Mouse (Mus musculus): ENCODE results near the gene Krtap21-1.

The Krtap21-1 gene

DNA sequence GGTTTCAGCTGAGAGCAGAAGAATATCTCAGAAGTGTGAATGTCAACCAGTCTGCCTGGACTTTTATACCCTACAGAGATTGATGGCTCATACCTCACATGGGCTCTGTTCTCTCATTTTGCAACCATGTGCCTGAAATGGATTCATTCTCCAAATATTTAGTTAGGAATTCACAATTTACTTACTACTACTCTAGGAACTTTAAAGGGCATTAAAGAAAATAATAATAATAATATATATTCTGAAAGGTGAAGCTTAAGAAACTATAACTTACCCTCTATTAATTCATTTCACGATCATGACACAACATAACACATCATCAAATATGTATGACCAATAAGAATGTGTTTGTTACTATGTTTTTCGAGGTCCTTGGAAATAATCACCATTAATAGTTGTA is at the start of gene Krtap21-1:
Gene Krtap21-1, minus strand, starts transcription at position 101 of the 400 bp plus-strand sequence.
- DNase-seq = no peak

DNA sequence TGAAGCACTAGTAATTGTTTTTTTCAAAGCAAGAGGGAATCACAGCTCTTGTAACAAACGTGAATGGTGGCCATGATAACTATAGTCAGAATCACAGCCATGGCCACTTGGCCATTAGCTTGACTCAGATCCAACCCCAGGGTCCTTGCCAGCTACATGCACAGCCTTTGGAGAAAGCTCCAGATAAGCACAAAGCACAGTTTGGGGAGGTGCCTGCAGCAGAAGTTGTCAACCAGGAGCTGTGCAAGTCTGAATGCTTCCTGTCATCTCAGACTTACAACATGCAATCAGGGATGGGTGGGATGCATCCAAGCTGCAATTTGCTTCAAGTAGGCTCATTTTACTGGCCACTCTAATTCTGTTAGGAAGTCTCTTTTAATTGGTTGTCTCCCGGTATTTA is 25.9 kb upstream of the Krtap21-1 start:
- no peak for DNase-seq

DNA sequence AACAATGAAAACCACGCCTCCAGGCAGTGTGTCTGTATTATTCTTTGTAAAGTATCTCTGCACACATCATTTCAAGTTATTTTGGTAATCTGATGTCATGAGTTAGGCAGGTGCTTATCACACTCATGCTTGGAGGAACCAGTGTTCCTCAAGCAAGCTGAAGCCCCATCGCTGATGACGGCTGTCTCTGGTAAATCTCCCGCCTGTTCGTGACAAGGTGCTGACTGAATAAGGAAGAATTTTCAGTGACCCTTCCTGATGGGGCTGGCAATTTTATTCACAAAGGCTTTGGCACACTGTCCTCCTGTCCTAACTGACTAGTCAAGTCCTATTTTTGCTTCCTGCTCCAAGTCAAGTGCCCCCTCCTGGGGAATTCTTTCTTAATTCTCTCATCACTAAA is 21.6 kb upstream of the Krtap21-1 start:
- DNase-seq = no peak

DNA sequence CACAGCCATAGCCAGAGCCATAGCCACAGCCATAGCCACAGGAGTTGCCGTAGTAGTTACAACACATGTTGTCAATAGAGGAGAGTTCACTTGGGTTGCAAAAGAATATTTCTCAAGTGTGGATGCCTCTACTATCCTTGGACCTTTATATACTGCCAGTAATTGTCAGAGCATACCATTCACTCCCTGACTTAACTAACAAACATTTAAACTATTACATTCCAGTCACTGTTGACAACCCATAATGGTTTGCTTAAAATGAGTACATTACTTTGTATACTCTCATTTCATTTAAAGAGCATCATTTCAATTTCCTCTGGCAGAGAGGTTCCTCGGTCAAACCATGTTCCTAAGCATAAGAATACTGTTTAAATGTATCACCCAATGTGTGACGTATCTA is 16.3 kb upstream of the Krtap21-1 start, which contains the start of gene Krtap6-2:
Gene Krtap6-2, minus strand, starts transcription at position 101 of the 400 bp plus-strand sequence.
- no peak for DNase-seq

DNA sequence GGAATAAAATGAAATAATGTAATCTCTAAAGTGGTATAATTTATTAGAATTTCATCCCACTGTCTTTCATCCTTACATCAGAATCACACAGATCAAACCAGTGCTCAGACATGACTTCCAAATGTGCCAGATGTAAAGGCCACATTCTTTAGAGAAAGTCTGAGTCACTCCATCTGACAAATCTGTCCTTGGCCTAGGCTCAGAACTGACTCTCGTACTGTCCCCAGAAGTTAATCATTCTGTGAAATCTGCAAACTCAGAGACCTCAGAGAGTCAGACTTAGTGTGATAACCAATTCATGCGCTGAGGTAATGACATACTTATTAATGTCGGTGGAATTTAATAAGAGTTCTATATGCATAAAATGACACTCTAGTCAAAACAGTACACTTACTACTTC is 12.6 kb upstream of the Krtap21-1 start:
- DNase-seq = no peak

DNA sequence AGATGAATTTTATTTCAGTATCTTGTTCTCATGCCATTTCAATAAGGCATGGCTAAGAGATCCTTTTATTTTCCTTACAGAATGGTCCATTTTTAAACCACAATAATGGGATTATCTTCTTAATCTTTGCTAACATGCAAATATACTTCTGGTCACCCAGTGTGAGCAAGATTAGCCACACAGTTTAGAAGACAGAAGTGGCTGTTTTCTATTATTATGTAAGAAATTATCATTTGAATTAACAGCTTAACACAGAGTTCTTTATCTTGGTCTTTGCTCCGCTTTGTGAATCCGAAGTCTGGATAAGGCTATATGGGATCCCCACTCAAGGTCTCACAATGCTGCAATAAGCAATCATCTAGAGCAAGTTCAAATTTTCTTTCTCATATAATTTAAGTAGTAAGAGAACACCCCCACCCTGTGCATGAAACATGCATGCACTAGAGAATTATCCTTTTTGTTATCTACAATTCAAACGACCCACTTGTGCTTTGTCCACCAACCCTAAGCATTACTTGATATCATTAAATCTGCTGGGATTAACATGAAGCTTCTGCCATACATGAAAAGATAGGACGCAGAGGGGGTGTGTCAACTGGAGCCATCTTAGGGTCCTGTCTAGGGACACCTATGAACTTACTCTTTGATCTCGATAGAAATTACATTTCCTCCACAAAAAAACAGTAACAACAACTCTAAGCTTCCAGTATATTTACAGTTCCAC is 6.8 kb upstream of the Krtap21-1 start:
- no peak for DNase-seq

DNA sequence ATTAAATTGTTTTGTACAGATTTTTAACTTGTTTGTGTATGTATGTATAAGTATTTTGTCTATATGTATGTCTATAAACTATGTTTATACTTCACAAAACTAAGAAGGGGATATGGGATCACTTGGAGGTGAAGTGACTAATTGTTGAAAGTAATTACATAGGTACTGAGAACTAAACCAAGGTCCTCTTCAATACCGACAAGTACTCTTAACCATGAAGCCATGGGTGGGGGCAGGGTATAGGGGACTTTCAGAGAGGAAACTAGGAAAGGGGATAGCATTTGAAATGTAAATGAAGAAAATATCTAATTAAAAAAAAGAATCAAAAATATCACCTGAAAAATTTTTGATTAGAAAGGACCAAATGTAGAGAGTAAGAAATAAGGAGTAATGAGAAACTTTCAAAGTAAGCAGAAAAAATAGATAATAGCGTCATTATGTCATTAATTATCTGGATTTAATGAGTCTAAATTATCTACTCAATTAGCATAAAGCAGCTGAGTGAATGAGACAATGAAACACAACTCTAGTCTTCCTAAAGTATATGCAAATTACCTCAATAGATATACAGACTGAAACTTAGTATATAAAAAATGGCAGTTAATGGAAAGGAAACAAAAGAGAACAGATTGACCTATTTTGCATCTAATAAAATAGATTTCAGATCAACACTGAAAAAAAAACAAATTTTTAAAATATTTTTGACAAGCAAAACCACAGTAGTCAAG is 30.8 kb downstream of the Krtap21-1 start:
- no peak for DNase-seq

Measured in B cell, adult 2 months (primary cell).